Comparison of ENCODE assay signal across 8 mouse cellular contexts in the genomic region with DNA sequence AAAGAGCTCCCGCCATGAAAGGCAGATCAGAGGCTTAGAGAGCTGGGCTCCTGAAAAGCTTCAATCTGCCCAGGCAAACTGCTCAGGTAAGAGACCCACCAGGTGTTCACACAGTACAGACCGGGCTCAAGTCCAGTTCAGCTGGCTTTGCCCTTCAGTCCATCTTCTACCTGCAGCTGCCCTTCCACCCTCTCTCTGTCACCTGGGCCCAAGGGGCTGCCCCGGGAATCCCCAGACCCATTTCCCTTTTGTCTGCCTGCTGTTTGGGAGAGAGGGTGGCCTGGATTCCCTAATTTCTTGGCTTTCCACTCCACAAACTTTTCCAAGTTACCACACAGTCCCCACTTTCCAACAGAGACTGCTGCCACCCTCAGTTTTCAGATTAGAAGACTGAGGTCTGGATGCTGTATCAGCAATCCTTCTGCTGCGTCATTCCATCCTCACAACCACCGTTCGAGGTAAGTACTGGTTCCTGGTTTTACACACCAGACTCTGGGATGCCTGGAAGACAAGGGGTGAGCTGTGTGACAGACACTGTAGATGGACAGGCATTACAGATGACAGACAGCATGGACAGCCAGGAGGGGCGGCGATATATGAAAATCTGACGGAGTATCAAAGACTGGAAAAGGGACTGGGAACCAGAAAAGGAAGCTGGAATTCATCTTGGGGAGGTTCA. TPM values are rescaled to one million over a fixed set of nuclear protein-coding genes. Genes with fewer than 3 reads are reported as not detected.
DNase-seq lines count a peak whose midpoint lies in the region; ATAC-seq and TF ChIP-seq lines count a peak whose summit lies in the region.

TSS of gene Alkbh5 (plus strand) at position 202 of the 679 bp plus-strand sequence.

- H3K79me3 ChIP-seq in C2C12 (ENCODE audit: low read depth) = peaks cover 31% of the 10 kb centered on the region

- no peak for TF ChIP-seq CTCF in C2C12 (IDR thresholded peaks at IDR 0.05; ENCODE audit: control insufficient read depth, insufficient read depth, insufficient read length)
- peak; percentile 7; the same call in 1 of the 2 replicates for TF ChIP-seq CTCF in stomach, postnatal 0 days (IDR thresholded peaks at IDR 0.05; ENCODE audit: low read depth)

- ATAC-seq in intestine, embryonic 15.5 days = no peak
- ATAC-seq in stomach, postnatal 0 days (ENCODE audit: low FRiP score, low TSS enrichment) = no peak

- WGBS in embryonic facial prominence, embryonic 10.5 days = 21% methylated on average over 9 of the region's 9 CpGs
- 18% methylated on average over 9 of the region's 9 CpGs for WGBS in intestine, embryonic 15.5 days
- WGBS in limb, embryonic 10.5 days = 24% methylated on average over 9 of the region's 9 CpGs
- 20% methylated on average over 9 of the region's 9 CpGs for WGBS in midbrain, embryonic 10.5 days
- WGBS in stomach, postnatal 0 days = 13% methylated on average over 9 of the region's 9 CpGs

- H3K9me3 ChIP-seq in embryonic facial prominence, embryonic 10.5 days = no peaks in the 10 kb centered on the region
- no peaks in the 10 kb centered on the region for H3K9me3 ChIP-seq in intestine, embryonic 15.5 days
- no peaks in the 10 kb centered on the region for H3K9me3 ChIP-seq in limb, embryonic 10.5 days (replicated peaks)
- H3K9me3 ChIP-seq in midbrain, embryonic 10.5 days (replicated peaks) = no peaks in the 10 kb centered on the region
- H3K9me3 ChIP-seq in stomach, postnatal 0 days (ENCODE audit: control insufficient read depth, low read length) = no peaks in the 10 kb centered on the region

- H3ac ChIP-seq in C2C12 (ENCODE audit: control insufficient read depth, insufficient read length, low read depth) = peak within 1 kb of the TSS; percentile 60

- no peak for TF ChIP-seq EP300 in stomach, postnatal 0 days (optimal IDR thresholded peaks at IDR 0.05)

- peak within 1 kb of the TSS; percentile 78 for H3K4me2 ChIP-seq in intestine, embryonic 15.5 days (replicated peaks)
- peak within 1 kb of the TSS; percentile 93 for H3K4me2 ChIP-seq in stomach, postnatal 0 days (replicated peaks; ENCODE audit: low read depth)

- peak within 1 kb of the TSS; percentile 74 for H3K9ac ChIP-seq in intestine, embryonic 15.5 days
- H3K9ac ChIP-seq in stomach, postnatal 0 days (ENCODE audit: low read length) = peak within 1 kb of the TSS; percentile 96

- peaks cover 21% of the 10 kb centered on the region for H3K36me3 ChIP-seq in C2C12 (ENCODE audit: control insufficient read depth, insufficient read depth)
- H3K36me3 ChIP-seq in embryonic facial prominence, embryonic 10.5 days (replicated peaks) = peaks cover 6% of the 10 kb centered on the region
- H3K36me3 ChIP-seq in intestine, embryonic 15.5 days = 0 out of 2 replicates have a peak, but pooled peaks cover 2% of the 10 kb centered on the region
- H3K36me3 ChIP-seq in limb, embryonic 10.5 days = peaks cover 15% of the 10 kb centered on the region
- peaks cover 15% of the 10 kb centered on the region for H3K36me3 ChIP-seq in midbrain, embryonic 10.5 days
- no peaks in the 10 kb centered on the region for H3K36me3 ChIP-seq in stomach, postnatal 0 days (ENCODE audit: control insufficient read depth, insufficient read depth, low read length)

- H3K79me2 ChIP-seq in C2C12 (ENCODE audit: control insufficient read depth, insufficient read depth) = peaks cover 35% of the 10 kb centered on the region

- peak within 1 kb of the TSS; percentile 94 for H3K4me3 ChIP-seq in C2C12 (ENCODE audit: insufficient read depth, poor library complexity, severe bottlenecking)
- H3K4me3 ChIP-seq in embryonic facial prominence, embryonic 10.5 days = peak within 1 kb of the TSS; percentile 97
- H3K4me3 ChIP-seq in intestine, embryonic 15.5 days (replicated peaks) = peak within 1 kb of the TSS; percentile 90
- peak within 1 kb of the TSS; percentile 84 for H3K4me3 ChIP-seq in limb, embryonic 10.5 days
- peak within 1 kb of the TSS; percentile 89 for H3K4me3 ChIP-seq in midbrain, embryonic 10.5 days
- peak within 1 kb of the TSS; percentile 95 for H3K4me3 ChIP-seq in stomach, postnatal 0 days (ENCODE audit: low read depth, low read length)

- H3K27me3 ChIP-seq in C2C12 (ENCODE audit: control insufficient read depth, insufficient read depth, insufficient read length) = no peaks in the 10 kb centered on the region
- H3K27me3 ChIP-seq in embryonic facial prominence, embryonic 10.5 days (replicated peaks; ENCODE audit: low read depth, poor library complexity, severe bottlenecking) = no peaks in the 10 kb centered on the region
- no peaks in the 10 kb centered on the region for H3K27me3 ChIP-seq in intestine, embryonic 15.5 days (replicated peaks)
- no peaks in the 10 kb centered on the region for H3K27me3 ChIP-seq in limb, embryonic 10.5 days (ENCODE audit: low read depth, poor library complexity, severe bottlenecking)
- no peaks in the 10 kb centered on the region for H3K27me3 ChIP-seq in midbrain, embryonic 10.5 days (ENCODE audit: low read depth, poor library complexity, severe bottlenecking)
- no peaks in the 10 kb centered on the region for H3K27me3 ChIP-seq in stomach, postnatal 0 days (ENCODE audit: control insufficient read depth, insufficient read depth, low read length)

- peak in 1 of 2 experiments; percentile 26 for DNase-seq in adrenal gland, adult 18-20 months (ENCODE audit: low spot score in 2 of 2)
- DNase-seq in embryonic facial prominence, embryonic 10.5 days (ENCODE audit: low spot score) = peak; percentile 43
- DNase-seq in gastrocnemius, postnatal 4 days (ENCODE audit: low spot score in 2 of 2) = no peak
- DNase-seq in limb, embryonic 10.5 days (ENCODE audit: low spot score) = no peak
- peak; percentile 40 for DNase-seq in midbrain, embryonic 10.5 days (ENCODE audit: low spot score)
- peak; percentile 33 for DNase-seq in stomach, postnatal 0 days (ENCODE audit: low spot score)

- peaks cover 30% of the 10 kb centered on the region for H3K4me1 ChIP-seq in embryonic facial prominence, embryonic 10.5 days
- peaks cover 16% of the 10 kb centered on the region for H3K4me1 ChIP-seq in intestine, embryonic 15.5 days (replicated peaks)
- H3K4me1 ChIP-seq in limb, embryonic 10.5 days = peaks cover 26% of the 10 kb centered on the region
- H3K4me1 ChIP-seq in midbrain, embryonic 10.5 days = peaks cover 32% of the 10 kb centered on the region
- H3K4me1 ChIP-seq in stomach, postnatal 0 days (replicated peaks; ENCODE audit: control insufficient read depth, insufficient read depth) = peaks cover 8% of the 10 kb centered on the region

- peak within 1 kb of the TSS; percentile 94 for H3K27ac ChIP-seq in embryonic facial prominence, embryonic 10.5 days (replicated peaks)
- H3K27ac ChIP-seq in intestine, embryonic 15.5 days = peak within 1 kb of the TSS; percentile 100
- H3K27ac ChIP-seq in limb, embryonic 10.5 days = peak within 1 kb of the TSS; percentile 97
- peak within 1 kb of the TSS; percentile 96 for H3K27ac ChIP-seq in midbrain, embryonic 10.5 days (replicated peaks)
- H3K27ac ChIP-seq in stomach, postnatal 0 days (replicated peaks) = peak within 1 kb of the TSS; percentile 99

TF ChIP-seq in C2C12, 6 proteins besides CTCF, POLR2A, EP300 and RAD21:
- TF ChIP-seq FOSL1 (IDR thresholded peaks at IDR 0.05; ENCODE audit: insufficient read depth, low read length, poor library complexity, severe bottlenecking) = no peak
- TF ChIP-seq CEBPB (IDR thresholded peaks at IDR 0.05; ENCODE audit: low read depth) = no peak
- TF ChIP-seq MYOD1 (IDR thresholded peaks at IDR 0.05; ENCODE audit: control insufficient read depth, insufficient read length, low read depth) = no peak
- no peak for TF ChIP-seq USF1 (IDR thresholded peaks at IDR 0.05; ENCODE audit: low read depth)
TF ChIP-seq in C2C12: peak in this region for 0.

RNA-seq across cellular contexts. Expression of gene Alkbh5, which starts in this region (rescaled TPM):
- 20.1 TPM for polyA plus RNA-seq in C2C12 (2012; fragmentation: generic; extraction: Trizol)
- total RNA-seq in adrenal gland, adult 18-20 months (2021) = 100 to 1,000 TPM in 1 of 2 experiments, 10 to 100 TPM in 1; 85.0 to 117 TPM
- 39.1 and 40.1 TPM in 2 replicates for polyA plus RNA-seq in embryonic facial prominence, embryonic 10.5 days (2016; fragmentation: Nextera tagmentation; extraction: Ambion mirVana)
- 10 to 100 TPM; 70.0 to 74.3 TPM for total RNA-seq in gastrocnemius, postnatal 4 days (2021)
- 39.5 and 44.9 TPM in 2 replicates for polyA plus RNA-seq in intestine, embryonic 15.5 days (2015; fragmentation: Nextera tagmentation; extraction: Ambion mirVana)
- 31.8 and 34.7 TPM in 2 replicates for polyA plus RNA-seq in limb, embryonic 10.5 days (2016; fragmentation: Nextera tagmentation; extraction: Ambion mirVana)
- 34.4 TPM in 2 replicates for polyA plus RNA-seq in midbrain, embryonic 10.5 days (2016; fragmentation: Nextera tagmentation; extraction: Ambion mirVana)
- 25.7 and 26.3 TPM in 2 replicates for polyA plus RNA-seq in stomach, postnatal 0 days (2015; fragmentation: Nextera tagmentation; extraction: Ambion mirVana)

Comparison
In these comparisons a context has a peak if more than half of its experiments do, and no peak if none do; other contexts are left out.
1. DNase-seq: peak in embryonic facial prominence, embryonic 10.5 days (single experiment), midbrain, embryonic 10.5 days (single experiment) and stomach, postnatal 0 days (single experiment); none in gastrocnemius, postnatal 4 days (0 of 2) and limb, embryonic 10.5 days (single experiment).
2. Peak in every context shown above with its lines, with median percentiles within 50 percentile points of each other: H3K4me3 ChIP-seq and H3K27ac ChIP-seq.